Mouse (Mus musculus) c-Kit-positive CD71-positive TER-119-negative erythroid progenitor cells, embryonic 14.5 days (primary cell): ENCODE data around the gene Chit1.

Source experiments
- DNase-seq: peaks from one replicate; pipeline ENCODE4 v3.0.0-alpha.2; 2013; ENCODE audit warnings: low read depth

The Chit1 gene

DNA sequence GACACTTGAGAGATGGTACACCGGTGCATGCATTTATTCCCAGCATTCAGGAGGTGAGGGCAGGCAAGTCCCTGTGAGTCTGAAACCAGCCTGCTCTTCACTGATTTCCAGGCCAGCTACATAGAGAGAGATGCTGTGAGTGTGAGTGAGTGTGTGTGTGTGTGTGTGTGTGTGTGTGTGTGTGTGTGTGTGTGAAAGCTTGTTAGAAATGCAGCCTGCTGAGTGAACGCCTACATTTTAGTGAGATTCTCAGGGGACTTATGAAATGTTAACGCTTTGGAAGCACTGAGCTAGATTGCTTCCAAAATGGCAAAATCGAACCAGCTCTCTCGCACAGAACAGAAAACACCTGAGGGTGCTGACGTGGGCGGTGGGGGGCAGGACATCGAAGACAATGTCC is 35.0 kb downstream of the Chit1 start:
- DNase-seq = no peak

DNA sequence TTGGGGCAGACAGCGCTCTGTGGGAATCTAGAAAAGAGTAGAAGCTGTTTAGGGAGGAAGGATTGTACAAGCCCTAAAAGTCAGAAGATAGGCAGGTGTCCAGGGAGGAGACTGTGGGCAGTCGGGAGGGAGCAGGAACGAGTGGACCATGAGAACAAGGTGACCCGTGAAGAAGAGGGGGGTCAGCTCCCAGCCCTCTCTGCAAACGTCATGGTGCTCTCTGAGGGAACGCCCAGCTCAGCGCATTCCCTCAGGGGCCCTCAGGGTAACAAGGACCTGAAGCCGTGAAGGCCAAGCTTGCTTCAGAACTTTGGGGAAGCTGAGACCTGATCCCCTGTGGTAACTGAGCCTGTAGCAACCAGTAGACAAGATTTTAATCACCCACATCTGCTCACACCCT is 39.0 kb downstream of the Chit1 start:
- DNase-seq = no peak

DNA sequence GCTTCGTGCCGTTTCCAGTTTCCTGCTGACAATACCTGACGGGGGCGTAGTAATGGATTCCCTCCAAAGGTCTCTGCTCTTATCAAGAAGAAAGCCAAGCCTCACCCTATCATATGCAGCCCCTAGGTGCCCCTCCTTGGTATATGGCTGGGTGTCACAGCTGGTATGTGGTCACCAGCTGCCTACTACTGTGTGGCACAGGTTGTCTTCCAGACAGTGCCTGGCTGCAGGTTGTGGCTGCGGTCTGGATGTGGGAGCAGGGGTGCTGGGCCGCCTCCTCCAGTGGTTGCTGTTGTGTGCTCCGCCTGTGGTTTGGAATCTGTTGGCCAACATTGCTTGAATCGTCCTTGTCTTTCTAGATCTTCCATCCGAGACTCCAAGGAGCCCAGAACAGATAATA is 39.7 kb downstream of the Chit1 start:
- no peak for DNase-seq

DNA sequence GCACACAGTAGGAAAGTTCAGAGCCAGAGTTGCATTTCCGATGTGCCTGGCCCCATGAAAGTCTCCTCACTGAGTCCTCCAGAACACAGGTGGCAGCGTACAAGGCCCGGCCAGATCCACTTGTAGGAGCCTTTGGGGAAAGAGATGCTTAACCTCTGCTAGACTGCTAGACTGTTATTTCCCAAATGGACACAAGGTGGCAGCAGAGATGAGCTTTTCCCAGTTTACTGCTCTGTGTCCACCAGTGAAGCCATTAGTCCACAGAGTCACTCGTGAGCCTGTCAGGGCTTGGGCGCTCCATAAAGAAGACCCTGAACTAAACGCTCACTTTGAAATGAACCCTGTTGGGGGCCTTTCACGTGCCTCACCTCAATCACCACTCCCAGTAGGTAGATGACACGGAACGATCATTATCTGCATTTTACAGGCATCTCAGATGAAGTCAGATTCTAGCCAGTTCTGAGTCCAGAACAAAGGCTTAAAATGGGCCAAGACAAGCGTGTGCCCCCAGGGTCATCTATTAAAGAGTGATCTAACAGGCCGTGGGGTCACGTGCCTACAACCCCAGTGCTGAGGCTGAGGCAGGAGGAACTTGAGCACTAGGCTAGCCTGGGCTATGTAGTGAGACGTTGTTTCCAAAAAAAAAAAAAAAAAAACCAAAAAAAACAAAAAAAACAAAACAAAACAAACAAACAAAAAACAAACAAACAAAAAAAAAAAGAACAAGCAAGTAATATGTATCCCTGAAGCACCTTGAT is 40.8 kb downstream of the Chit1 start:
- peak; percentile 74 for DNase-seq

DNA sequence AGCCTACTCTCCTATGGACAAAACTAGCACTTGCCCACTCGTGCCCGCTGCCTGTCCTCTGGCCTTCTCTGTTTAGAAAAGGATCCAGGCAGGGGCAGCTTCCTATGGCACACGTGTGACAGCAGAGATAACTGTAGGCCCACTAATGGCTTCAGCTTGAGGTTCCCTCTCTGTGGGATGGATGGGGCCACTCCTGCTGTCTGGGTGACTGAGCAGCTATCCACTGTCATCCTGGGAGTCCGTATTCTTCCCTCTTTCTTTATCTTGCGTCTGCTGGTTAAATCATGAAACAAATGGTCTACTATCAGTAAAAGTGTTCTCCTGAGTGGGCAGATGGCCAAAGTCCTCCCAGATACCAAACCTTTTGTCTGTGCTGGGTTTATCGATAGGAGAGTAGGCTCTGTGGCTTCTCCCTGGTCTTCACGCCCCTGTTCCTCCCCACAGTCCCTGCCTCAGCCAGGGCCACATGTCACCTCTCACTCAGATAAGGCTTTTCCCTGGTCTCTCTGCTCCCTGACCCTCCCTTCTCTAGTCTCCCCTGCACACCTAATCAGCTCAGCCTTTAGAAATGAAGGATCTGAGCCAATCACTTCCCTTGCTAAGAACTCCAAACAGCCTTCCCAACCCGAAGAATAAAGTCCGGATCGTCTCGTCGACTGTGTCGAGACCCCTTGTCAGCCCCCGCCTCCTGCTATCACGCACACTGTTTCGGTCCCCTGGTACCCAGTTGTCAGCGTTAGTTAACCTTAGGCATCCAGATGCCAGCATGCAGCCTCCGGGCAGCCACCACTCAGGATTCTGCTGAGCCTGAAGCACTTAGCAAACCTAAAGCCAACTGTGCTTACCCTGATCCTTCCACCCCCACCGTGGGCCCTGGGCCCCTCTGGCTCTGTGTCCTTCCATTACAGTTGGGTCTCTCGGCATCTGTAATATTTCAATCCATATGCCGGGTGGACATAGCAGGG is 41.9 kb downstream of the Chit1 start:
- no peak for DNase-seq

DNA sequence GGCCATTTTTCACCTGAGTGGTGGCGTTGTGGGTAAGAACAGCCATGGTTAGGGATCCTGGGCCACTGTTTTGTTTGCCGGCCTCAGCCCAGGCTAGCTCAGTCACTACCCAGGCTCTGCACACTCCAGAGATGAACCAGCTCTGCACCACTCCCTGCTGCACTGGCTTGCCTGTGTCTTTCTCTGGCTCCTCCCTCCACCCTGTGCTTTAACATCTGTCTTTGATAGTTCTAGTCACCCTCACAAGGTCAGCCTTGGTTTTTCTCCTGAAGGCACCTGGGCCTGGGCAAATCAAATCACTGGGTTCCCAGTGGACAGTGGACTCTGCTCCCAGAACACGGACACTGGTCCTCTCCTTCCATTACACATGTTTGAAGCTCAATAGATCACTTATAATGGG is 43.1 kb downstream of the Chit1 start:
- no peak for DNase-seq

DNA sequence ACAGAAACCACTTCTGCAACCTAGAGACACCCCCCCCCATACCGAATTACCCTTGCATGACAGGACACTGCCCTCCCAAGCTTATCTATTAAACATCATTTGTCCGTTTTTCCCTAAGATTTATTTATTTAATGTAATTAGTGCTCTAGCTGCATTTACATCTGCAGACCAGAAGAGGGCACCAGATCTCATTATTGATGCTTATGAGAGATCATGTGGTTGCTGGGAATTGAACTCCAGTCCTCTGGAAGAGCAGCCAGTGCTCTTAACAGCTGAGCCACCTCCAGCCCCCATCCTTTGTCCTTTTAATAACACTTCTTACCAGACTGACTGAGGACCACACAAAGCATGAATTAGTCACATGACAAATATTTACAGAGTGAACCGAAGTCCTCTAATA is 43.6 kb downstream of the Chit1 start:
- no peak for DNase-seq

DNA sequence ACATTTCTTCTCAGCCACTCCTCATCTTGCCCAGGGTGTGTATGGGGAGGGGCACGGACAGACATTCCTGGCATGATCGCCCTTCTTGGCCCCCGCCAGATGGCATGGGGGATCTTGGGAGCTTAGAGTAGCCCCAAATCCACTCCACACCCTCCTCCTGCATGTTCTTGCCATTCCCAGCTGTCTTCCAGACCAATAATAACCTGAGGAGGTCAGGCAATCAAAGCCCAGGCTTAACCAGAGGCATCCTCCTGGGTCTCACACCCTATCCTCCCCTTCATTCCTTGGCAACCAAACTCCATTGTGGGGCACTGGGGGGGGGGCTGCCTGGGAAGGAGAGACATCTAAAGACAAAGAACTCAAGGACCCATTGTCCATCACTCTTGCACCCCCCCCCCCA is 49.4 kb downstream of the Chit1 start:
- DNase-seq = no peak

DNA sequence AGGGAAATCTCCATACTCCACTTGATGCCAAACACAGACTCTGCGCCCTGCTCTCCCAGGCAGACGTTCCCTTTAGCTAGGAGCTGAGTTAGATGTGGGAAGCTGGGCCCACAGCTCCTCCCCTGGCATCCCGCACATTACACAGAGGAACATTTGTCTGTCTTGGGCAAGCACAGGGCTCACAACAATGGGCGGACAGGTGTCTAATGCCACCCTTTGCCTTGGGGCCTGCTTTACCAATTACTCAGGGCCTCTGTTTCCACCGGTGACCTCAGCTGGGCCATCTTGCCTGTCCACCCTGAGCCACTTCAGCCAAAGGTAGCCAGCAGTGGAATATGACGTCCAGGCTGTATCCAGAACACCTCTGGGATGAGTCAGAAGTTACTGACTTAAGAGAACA is 50.4 kb downstream of the Chit1 start:
- DNase-seq = no peak

DNA sequence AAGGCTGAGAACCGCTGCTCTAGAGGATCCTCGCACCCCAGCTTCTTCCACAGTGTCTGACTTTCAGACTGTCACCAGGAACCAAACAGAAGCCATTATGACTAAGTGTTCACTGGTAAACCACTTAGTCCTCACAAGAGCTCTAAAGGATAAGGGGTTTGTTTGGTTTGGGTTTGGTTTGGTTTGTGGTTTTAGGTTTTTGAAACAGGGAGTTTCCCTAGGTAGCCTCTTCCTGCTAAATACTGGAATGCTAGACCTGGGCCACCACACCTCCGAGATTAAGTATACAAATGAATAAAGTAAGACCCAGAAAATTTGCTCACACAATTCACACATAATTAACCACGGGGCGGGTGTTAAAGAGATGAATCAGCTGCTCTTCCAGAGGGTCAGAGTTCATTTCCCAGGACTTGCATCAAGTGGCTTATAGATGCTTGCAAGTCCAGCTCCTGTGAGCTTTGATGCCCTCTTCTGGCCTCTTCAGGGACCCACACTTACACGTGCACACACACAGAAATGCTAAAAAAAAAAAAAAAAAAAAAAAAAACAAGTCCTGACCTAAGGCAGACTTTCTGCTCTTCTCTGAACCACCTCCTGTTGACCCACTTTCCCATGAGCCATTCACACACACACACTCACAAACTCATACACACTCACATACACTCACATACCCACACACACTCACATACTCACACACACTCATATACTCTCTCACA is 51.6 kb downstream of the Chit1 start:
- DNase-seq = no peak

DNA sequence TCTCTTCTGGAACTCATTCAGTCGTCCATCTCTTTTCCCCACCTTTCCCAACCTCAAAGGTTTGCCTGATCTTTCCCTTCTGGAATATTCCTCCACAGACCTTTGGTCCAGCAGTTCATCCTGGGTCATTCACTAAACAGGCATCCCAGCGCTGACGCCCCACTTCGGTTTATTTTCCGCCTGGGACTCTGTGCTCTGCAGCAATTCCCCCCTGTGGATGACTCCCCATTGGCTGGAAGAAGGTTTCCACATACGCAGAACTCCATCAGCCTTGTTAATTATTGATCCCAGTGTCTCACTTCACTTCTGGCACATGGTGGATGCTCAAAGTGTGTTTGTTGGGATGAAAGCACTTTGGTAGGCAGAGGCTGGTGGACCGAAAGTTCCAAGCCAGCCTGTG is 52.4 kb downstream of the Chit1 start:
- DNase-seq = no peak

DNA sequence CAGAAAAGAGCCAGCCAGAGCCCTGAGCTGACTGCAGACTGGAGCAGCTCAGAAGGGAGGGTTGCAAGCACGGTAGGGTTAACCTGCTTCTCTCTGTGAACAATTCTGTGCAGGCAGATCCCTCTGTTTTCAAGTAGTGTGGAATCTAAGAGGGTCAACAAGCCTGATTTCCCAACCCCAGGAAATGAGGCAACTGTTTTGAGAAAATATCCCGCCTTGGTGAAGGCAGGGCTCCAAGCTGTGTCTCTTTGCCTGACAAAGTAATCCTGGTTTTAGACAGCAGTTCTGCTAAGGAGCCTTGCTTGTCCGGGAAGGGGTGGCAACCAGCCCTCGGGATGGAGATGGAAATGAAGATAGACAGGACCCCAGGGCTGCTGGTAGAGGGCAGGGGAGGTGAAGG is 53.4 kb downstream of the Chit1 start:
- no peak for DNase-seq

DNA sequence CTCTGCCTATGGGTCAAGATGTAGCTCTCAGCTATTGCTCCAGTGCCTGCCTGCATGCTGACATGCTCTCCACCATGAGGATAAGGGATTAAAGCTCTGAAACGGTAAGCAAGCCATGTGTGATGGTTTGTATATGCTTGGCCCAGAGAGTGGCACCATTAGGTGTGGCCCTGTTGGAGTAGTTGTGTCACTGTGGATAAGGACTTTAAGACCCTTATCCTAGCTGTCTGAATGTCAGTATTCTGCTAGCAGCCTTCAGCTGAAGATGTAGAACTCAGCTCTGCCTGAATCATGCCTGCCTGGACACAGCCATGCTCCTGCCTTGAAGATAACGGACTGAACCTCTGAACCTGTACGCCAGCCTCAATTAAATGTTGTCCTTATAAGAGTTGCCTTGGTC is 55.5 kb downstream of the Chit1 start:
- no peak for DNase-seq

DNA sequence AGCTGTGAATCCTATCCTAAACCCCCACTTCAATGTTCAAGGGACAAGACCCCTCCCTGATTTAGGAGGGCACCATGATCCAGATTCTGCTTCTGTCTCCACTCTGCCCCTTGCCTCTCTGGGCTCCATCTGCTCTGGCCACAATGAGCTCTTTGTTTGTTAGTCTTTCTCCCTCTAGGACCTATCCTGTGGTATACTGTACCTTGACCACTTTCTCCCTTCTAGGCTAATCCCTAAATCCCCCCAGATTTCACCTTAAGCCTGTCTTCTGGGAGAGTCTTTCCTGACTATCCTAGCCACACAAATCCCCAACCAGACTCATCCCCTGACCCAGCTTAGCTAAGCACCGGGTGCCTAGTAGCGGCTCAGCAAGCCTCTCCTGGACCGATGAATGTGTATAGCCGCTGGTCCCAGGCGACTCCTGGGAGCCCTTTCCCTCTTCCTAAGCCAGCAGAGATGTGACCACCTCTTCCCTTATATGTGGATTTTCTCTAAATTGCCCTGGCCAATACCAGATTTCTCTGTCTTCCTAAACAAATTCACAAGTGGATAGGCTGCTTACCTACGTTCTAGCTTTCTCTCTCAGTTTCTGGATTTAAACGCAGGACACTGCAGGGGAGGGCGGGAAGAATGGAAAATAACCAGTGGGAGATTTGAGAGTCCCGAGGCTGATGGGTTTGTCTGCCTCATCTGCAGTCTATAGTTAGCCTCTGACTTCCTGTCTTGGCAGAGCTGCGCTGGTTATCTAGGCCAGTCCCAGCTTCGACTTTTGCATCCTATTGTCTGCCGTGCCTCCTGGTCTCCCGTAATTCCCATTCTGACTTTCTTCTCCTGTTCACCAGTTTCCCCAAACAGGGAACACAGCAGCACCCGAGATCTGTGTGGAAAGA is 56.6 kb downstream of the Chit1 start:
- no peak for DNase-seq

DNA sequence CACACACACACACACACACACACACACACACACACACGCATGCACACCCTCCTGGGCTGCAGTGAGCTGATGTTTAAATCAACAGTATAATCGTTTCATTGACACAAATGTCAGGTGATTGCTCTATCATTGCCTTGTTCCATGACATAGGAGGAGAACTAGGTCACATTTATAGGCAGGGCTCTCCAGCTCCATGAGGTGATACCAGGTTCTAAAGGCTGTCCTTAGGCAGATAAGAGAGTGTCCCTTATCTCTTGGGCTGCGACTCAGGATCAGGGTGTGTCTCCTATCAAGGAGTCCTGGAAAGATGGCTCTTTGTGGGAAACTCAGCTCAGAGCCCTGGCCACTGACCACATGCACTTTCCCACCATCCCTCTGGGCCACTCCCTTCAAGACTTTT is 57.5 kb downstream of the Chit1 start:
- no peak for DNase-seq

DNA sequence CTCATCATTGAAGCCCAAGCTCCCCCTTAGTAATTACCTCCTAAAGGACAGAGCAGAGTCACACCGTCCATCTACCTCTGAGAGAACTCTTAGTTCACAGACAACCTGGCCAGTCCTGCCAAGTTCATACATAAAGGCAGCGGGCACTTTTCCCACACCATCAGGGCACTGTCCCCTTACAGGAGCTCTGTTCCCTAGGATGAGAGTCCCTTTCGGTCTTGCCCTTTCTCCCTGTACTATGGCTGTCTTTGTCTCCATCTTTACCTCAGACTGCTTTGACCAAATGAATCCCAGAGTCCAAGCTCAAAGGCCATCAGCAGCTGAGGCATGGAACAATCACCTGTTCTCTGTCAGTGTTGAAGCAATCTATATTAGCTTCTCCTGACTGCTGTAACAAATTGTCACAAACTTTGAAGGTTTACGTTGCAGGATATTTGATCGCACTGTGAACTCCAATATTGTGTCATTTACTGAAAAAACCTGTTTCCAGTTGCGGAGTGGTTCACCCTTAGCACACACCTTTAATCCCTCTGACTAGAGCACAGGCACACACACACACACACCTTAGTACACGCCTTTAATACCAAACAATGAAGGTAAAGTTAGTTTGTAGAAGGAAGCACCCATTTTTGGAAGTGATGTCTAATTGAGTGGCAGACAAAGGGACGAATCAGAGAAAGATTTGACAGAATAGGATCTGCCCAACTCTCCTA is 58.1 kb downstream of the Chit1 start:
- DNase-seq = no peak

DNA sequence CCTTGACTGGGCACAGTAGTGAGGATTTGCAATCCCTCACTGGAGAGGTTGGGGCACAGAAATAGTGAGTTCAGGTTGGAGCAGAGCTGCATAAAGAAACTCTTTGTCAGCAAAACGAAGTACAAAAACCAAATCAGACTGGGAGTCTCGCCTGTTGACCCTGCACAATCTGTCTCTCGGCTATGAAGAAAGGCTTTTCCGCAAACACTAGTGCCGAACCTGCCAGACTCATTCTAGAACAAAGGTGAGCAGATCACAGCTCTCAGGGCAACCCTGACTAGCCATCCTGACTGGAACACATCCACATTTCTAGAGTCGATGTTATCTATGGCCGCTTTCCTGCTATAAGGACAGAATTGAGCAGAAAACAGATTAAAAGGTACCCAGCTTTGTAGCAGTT is 62.0 kb downstream of the Chit1 start:
- DNase-seq = no peak

DNA sequence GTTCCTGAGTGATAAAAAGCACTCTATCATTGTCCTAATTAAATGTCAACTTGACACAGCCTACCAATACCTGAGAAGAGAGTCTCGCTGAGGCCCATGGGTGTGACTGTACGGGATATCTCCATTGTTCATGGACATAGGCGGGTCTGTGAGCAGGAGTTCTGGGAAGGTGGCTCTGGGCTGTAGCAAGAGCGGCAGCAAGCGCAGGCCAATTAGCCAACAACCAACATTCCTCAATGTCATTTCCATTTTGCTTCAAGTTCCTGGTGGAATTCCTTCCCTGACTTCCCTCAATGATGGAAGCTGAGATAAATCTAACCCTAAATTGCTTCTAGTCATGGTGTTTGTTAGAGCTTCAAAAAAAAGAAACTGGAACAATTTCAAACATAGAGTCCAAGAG is 66.9 kb downstream of the Chit1 start:
- no peak for DNase-seq

DNA sequence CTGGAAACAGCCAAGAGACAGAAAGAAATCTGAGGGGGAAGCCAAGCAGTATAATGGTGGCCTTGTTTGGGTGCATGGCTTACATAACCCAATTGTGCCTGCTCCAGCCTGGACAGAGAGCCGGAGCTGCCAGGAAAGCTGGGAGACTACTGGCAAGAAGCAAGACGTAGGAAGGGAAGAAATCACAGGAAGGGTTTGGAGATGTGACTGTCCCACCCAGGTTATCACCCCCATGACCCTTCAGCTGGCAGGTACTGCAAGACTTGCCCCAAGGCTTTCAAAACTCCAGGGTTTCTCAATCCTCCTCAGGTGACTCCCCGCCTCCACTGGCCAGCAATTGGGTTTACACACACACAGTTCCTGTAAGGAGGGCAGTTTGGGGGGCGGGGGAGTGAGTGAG is 71.0 kb downstream of the Chit1 start, which contains the start of gene Chil1:
Gene Chil1, plus strand, starts transcription at position 152 of the 400 bp plus-strand sequence.
- no peak for DNase-seq

DNA sequence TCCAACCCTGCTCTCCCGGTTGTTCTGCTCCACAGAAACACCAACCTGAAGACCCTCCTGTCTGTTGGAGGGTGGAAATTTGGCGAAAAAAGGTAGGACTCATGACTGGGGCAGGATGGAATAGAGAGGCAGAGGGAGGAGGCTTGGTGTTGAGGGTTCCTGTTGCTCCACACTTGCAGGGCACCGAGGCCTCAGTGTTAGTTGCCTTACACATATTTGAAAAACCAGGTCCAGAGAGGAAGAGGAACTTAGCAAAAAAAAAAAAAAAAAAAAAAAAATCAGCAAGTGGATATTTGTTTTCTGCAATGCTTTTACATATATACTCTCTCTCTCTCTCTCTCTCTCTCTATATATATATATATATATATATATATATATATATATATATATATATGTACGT is 73.0 kb downstream of the Chit1 start:
- no peak for DNase-seq

DNA sequence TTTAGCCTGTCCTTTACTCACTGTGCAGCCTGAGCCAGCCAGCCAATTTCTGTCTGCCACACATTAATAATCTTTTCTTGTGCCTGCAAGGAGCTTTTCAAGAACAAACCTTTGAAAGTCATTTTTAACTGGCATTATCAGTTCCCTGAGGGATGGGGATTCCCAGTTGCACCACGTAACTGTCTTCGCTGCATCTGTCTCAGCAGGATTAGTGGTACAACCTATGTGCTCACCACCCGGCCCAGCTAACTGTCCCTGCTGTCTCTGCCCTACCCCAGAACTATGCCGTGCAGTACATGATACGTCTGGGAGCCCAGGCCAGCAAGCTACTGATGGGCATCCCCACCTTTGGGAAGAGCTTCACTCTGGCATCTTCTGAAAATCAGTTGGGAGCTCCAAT is 77.2 kb downstream of the Chit1 start:
- no peak for DNase-seq
